Mouse (Mus musculus): ENCODE measurements around the gene Aldh3b3.

Aldh3b3 gene

DNA sequence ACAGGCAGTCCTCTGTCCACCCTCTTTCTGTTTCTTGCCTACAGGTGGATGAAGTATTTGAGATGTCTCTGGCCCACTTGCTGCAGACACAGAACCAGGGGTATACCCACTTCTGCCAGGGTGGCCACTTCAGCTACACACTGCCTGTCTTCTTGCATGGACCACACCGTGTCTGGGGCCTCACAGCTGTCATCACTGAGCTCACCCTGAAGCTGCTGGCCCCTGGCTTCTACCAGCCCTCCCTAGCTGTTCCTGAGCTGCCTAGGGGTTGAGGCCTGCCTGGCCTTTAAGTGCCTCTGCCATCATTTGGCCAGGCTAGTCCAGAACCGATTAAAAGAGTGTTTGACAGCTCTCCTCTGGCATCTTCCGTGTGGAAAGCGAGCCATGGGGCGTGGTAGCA, 43.3 kb downstream of the Aldh3b3 start:
- no peak for DNase-seq (ENCODE audit: low read depth, low spot score)

DNA sequence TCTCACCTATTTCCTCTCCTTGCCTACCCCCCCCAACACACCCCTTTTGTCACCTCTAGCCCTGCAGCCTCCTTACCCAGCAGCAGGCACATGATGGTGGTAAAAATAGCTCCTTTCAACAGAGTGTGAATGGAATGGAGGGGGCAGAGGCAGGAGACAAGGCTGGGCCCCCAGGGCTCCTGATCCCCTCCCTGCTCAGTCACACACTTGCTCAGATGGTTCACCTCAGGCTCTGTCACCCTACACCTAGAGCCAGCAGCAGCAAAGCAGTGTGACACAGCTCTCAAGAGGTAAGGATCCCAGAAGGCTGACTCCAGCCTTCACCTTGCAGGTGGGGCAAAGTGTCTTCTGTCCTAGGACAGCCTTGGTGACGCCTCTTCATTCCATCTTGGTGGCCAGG, 44.7 kb downstream of the Aldh3b3 start, which contains the start of gene Doc2g:
Gene Doc2g, plus strand, starts transcription at position 202 of the 400 bp plus-strand sequence.
- DNase-seq (ENCODE audit: low read depth, low spot score), result no peak

GRCm38 (mm10) chr19:4003641-4004040, 45.2 kb downstream of the Aldh3b3 start:
- DNase-seq (ENCODE audit: low read depth, low spot score), result no peak

DNA sequence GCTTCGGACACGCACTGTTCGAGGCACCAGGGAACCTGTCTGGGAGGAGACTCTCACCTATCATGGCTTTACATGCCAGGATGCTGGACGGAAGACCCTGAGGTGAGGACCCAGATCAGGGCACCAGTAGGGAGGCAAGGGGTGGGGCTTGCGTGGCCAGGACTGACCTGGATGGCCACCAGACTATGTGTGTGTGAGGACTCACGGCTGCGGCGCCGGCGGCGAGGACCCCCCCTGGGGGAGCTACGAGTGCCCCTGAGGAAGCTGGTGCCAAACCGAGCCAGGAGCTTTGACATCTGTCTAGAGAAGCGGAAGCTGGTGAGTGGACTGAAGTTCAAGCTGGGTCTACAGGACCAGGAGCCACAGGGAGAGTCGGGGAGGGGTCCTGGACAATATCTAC, 45.9 kb downstream of the Aldh3b3 start:
- DNase-seq (ENCODE audit: low read depth, low spot score), result no peak

DNA sequence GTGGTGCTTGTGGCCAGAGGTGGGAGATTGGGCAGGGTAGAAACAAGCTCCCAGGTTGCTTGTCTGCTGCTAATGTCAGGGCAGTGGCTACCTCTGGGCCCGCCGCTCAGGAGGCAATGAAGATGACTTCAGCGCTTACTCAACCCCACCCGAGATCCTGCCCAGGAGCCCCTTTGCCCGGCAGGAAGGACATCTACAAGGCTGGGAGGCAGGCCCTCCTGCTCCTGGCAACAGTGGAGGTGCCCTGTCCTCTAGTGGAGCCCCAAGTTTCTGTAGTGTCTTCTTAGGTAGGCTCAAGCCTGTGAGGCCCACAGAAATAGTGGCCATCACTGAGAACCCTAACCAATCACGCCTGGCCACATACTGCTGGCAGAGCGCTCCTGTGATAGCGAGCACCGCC, 46.6 kb downstream of the Aldh3b3 start:
- DNase-seq (ENCODE audit: low read depth, low spot score), result no peak

- no peak for DNase-seq (ENCODE audit: low read depth, low spot score)
Measured at GRCm38 (mm10) chr19:4005971-4006370, 47.5 kb downstream of the Aldh3b3 start.

DNA sequence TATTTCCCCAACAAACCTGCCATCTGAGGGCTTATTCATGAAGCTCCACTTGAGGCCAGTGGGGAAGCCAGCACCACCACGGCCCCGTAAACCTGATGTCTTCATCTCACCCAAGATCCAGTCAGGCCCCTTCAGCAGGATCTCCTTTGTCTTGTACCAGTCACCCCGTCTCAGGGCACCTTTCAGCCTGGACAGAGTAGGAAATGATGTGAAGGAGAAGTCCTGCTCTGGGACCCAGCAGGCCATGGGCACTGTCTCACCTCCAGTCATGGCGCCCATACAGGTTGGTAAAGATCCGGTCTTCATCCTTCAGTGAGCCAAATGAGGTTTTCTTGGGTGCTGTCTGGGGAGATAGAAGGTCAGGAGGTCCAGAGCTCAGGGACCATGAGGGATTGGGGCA, 52.6 kb downstream of the Aldh3b3 start:
- no peak for DNase-seq (ENCODE audit: low read depth, low spot score)

DNA sequence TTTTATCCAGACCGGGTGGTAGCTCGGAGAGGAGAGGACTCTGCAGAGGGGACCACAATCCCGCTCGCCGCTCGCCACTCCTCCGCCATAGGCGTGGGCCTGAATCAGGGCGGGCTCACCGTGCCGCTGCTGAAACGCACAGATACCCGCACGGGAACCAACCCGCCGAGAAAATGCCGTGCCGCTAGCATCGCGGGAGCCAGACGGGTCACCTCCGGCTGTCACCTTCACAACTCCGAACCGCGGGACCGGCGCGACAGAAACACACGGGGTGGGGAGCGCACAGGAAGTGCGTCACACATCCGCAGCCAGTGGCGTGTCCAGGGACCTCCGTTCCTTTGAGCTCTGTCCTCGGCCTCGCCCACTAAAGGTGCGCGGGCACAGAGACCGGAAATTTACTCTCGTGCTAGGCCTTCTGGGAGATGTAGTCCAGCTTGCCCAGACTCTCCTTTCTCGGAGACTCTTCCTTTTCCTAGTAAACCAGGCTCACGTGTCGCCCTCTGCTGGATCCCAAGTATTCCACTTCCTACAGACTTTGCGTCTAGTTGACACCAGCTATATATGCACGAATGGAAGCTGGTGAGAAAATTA, 54.1 kb downstream of the Aldh3b3 start, which contains the start of gene Ndufv1:
Gene Ndufv1, minus strand, starts transcription at position 375 of the 591 bp plus-strand sequence.
- DNase-seq (ENCODE audit: low read depth, low spot score), result peak; percentile 97

GRCm38 (mm10) chr19:4013066-4013465, 54.6 kb downstream of the Aldh3b3 start:
- DNase-seq (ENCODE audit: low read depth, low spot score), result no peak

DNA sequence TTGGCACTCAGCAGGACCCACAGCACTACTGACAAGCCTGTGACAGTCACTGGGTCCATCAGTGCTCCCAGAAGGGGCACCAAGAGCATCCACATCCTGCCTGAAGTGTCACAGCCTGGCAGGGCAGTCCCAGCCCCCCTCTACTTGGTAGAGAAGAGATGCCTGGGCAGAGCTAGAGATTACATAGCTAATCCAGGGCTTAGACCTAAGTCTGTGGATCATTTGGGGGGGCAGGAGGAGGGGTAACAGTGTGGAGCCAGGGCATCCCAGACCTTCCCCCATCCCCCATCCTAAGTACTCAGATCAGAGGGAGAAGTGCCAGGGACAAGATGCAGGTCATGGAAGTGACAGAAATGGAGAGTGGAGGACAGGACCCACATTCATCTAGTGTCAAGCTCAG, 56.4 kb downstream of the Aldh3b3 start:
- peak; percentile 88 for DNase-seq (ENCODE audit: low read depth, low spot score)

DNA sequence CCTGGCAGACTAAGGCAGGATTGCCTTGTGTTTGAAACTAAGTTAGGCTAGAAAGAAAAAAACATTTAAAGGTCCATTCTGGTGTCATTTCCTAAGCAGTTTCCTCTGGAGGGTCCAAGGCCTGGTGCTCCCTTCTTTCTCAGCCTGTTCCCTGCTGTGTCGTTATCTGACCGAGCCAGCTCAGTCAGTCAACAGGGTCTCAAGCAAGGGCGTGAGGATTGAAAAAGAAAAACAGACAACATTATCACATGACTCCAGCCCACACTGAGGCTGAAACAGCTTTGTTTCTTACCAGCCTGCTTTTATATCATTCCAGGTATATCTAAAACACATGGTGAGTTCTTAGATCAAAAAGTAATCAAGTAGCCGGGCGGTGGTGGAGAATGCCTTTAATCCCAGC, 57.2 kb downstream of the Aldh3b3 start:
- no peak for DNase-seq (ENCODE audit: low read depth, low spot score)

GRCm38 (mm10) chr19:4017921-4018587, 59.6 kb downstream of the Aldh3b3 start:
- DNase-seq (ENCODE audit: low read depth, low spot score), result no peak

DNA sequence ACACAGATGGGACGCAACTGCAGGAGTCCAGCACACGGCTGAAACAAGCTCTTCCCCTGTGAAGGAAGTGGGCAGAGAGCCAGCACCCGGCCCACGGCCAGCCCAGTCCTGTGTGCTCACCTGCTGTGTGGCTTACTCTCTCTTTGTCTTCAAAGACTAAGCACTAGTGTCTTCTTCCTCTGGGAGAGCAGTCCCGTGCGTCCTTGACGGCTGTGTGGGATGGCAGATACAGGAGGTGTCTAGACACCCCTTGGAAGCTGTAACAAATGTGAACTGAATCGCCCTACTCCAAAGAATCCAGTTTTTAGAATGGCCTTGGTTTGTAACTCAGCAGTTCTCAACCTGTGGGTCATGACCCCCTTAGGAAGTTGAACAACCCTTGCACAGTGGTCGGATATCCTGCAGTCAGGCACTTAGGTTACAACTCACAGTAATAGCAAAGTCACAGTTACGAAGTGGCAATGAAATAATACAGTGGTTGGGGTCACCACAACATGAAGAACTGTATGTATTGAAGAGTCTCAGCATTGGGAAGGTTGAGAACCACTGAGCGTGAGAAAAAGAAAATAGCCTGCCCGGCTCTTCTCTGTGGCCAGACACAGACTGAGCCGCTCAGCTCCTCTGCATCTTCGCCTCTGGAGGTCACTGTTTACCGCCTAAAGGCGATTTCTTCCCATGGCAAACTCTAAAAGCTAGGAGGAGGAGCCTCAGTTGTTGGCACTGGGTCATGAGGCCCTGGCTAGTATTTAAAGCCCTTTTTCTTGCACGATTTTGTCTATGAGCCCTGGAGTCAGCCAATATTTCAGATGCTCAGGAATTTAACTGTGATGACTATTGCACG, 60.5 kb downstream of the Aldh3b3 start:
- DNase-seq (ENCODE audit: low read depth, low spot score), result peak; percentile 79
